Mouse (Mus musculus) lung, postnatal 0 days (tissue): ENCODE results near the gene Gm13289. TPM values are rescaled to one million over a fixed set of nuclear protein-coding genes. Genes with fewer than 3 reads are reported as not detected.
"Not testable (repeated sequence)": the region's sequence is repeated elsewhere in the genome, so short reads cannot be mapped to it uniquely, and the experiment has no call there.

ENCODE experiments used
- ATAC-seq: fragments of 200-750 bp; cut with Nextera tagmentation; 2 replicates; pipeline ENCODE4 v1.8.0; 2017; ENCODE audit warnings: moderate library complexity
- DNase-seq: peaks from one replicate; pipeline ENCODE4 v3.0.0-alpha.2; 2016; ENCODE audit warnings: low spot score
- H3K27ac ChIP-seq: fragments of 300-500 bp; sonication (generic); 2 replicates; pipeline ENCODE4 v1.5.1; 2014; ENCODE audit warnings: antibody characterized with exemption, mild to moderate bottlenecking, low read length, mixed read lengths
- H3K27me3 ChIP-seq: fragments of 300-500 bp; sonication (generic); replicated peaks from 2 replicates; pipeline ENCODE4 v1.6.1; 2014; ENCODE audit warnings: low read length, mixed read lengths; ENCODE audit not compliant: insufficient read depth
- H3K36me3 ChIP-seq: fragments of 300-500 bp; sonication (generic); 2 replicates; pipeline ENCODE4 v1.6.1; 2014; ENCODE audit warnings: low read length, mixed read lengths; ENCODE audit not compliant: insufficient read depth
- H3K4me1 ChIP-seq: fragments of 300-500 bp; sonication (generic); 2 replicates; pipeline ENCODE4 v1.6.1; 2014; ENCODE audit warnings: antibody characterized with exemption, low read depth, low read length, mixed read lengths; ENCODE audit not compliant: insufficient read depth
- H3K4me2 ChIP-seq: fragments of 300-500 bp; sonication (generic); replicated peaks from 2 replicates; pipeline ENCODE4 v1.6.1; 2014; ENCODE audit warnings: low read depth, mild to moderate bottlenecking, low read length, moderate library complexity, mixed read lengths
- H3K4me3 ChIP-seq: fragments of 300-500 bp; sonication (generic); 2 replicates; pipeline ENCODE4 v1.5.1; 2014; ENCODE audit warnings: low read depth, low read length
- H3K9ac ChIP-seq: fragments of 300-500 bp; sonication (generic); replicated peaks from 2 replicates; pipeline ENCODE4 v1.6.1; 2014; ENCODE audit warnings: low read depth, mild to moderate bottlenecking
- H3K9me3 ChIP-seq: fragments of 300-500 bp; sonication (generic); 2 replicates; pipeline ENCODE4 v1.6.1; 2016; ENCODE audit warnings: low read length, mixed read lengths
- CTCF ChIP-seq: IDR thresholded peaks from 2 replicates; pipeline ENCODE4 v1.5.1; 2016; ENCODE audit warnings: antibody characterized with exemption, mild to moderate bottlenecking
- EP300 ChIP-seq: IDR thresholded peaks from 2 replicates; pipeline ENCODE4 v1.6.1; 2016; ENCODE audit warnings: antibody characterized with exemption, mild to moderate bottlenecking, control low read depth
- WGBS: fragments of 180-500 bp; shearing (Covaris S2); extraction: QIAGEN DNeasy Blood & Tissue Kit; methylation state at CpG from one replicate; pipeline ENCODE4 v1.1.7; 2014; 5-methylcytosine and 5-hydroxymethylcytosine counted together
- polyA plus RNA-seq: library from polyadenylated mRNA; unstranded; fragments of >200 nt; fragmentation: Nextera tagmentation; extraction: Ambion mirVana; gene quantifications from 2 replicates; pipeline ENCODE4 v1.2.1, GENCODE M21; 2015

Gene Gm13289
- not detected in 2 replicates for polyA plus RNA-seq

GRCm38 (mm10) chr4:88776622-88777021 lies at the start of gene Gm13289:
Gm13289 (plus strand) TSS chr4:88776922.
- H3K9ac ChIP-seq, H3K4me1 ChIP-seq, H3K9me3 ChIP-seq, DNase-seq, ATAC-seq, H3K4me2 ChIP-seq, H3K27ac ChIP-seq, H3K4me3 ChIP-seq, H3K27me3 ChIP-seq, H3K36me3 ChIP-seq: not testable (repeated sequence)
- WGBS: no CpG with 5 or more reads among the region's 29 CpGs

- H3K9me3 ChIP-seq: no peaks in the 10 kb centered on the region
- no peak for TF ChIP-seq EP300
- TF ChIP-seq CTCF: peak; percentile 87
- H3K9ac ChIP-seq: no peak overlapping the region
- no peak overlapping the region for H3K4me2 ChIP-seq
- peak; percentile 36 for ATAC-seq
- no peaks in the 10 kb centered on the region for H3K36me3 ChIP-seq
- no peaks in the 10 kb centered on the region for H3K27me3 ChIP-seq
- WGBS: 0% methylated on average over 1 of the region's 1 CpGs
- no peak overlapping the region for H3K27ac ChIP-seq
- no peak overlapping the region for H3K4me3 ChIP-seq
- peak; percentile 81 for DNase-seq
- H3K4me1 ChIP-seq: no peaks in the 10 kb centered on the region
Observed at GRCm38 (mm10) chr4:88727324-88727723, 49.4 kb upstream of the Gm13289 start.

GRCm38 (mm10) chr4:88738480-88738879 lies 38.2 kb upstream of the Gm13289 start:
- peak; percentile 81 for DNase-seq

GRCm38 (mm10) chr4:88739036-88739435 lies 37.7 kb upstream of the Gm13289 start:
- H3K36me3 ChIP-seq: no peaks in the 10 kb centered on the region
- ATAC-seq (no peak), DNase-seq (no peak)
- H3K4me1 ChIP-seq: no peaks in the 10 kb centered on the region
- H3K4me3 ChIP-seq: no peak overlapping the region
- no peaks in the 10 kb centered on the region for H3K9me3 ChIP-seq
- WGBS: 84% methylated on average over 6 of the region's 6 CpGs
- no peak overlapping the region for H3K4me2 ChIP-seq
- no peak overlapping the region for H3K9ac ChIP-seq
- no peaks in the 10 kb centered on the region for H3K27me3 ChIP-seq
- H3K27ac ChIP-seq: no peak overlapping the region
- no peak for TF ChIP-seq EP300
- no peak for TF ChIP-seq CTCF

More at GRCm38 (mm10) chr4:88738480-88738879, 38.2 kb upstream of the Gm13289 start:
- Histone ChIP-seq H3K9me3 (no peaks in the 10 kb centered on the region), H3K27ac (no peak overlapping the region), H3K36me3 (no peaks in the 10 kb centered on the region), H3K27me3 (no peaks in the 10 kb centered on the region), H3K4me2 (no peak overlapping the region), H3K4me3 (no peak overlapping the region), H3K9ac (no peak overlapping the region), H3K4me1 (no peaks in the 10 kb centered on the region)
- 1% methylated on average over 2 of the region's 2 CpGs for WGBS
- ATAC-seq: peak; percentile 62
- no peak for TF ChIP-seq EP300
- TF ChIP-seq CTCF: peak; percentile 93

GRCm38 (mm10) chr4:88741426-88741825 lies 35.3 kb upstream of the Gm13289 start:
- Histone ChIP-seq H3K9ac (no peak overlapping the region), H3K27ac (no peak overlapping the region), H3K27me3 (no peaks in the 10 kb centered on the region), H3K4me2 (no peak overlapping the region), H3K4me1 (no peaks in the 10 kb centered on the region), H3K4me3 (no peak overlapping the region), H3K36me3 (no peaks in the 10 kb centered on the region), H3K9me3 (no peaks in the 10 kb centered on the region)
- ATAC-seq (no peak), DNase-seq (no peak)
- TF ChIP-seq EP300 (no peak), CTCF (no peak)
- WGBS: 80% methylated on average over 4 of the region's 4 CpGs

DNA sequence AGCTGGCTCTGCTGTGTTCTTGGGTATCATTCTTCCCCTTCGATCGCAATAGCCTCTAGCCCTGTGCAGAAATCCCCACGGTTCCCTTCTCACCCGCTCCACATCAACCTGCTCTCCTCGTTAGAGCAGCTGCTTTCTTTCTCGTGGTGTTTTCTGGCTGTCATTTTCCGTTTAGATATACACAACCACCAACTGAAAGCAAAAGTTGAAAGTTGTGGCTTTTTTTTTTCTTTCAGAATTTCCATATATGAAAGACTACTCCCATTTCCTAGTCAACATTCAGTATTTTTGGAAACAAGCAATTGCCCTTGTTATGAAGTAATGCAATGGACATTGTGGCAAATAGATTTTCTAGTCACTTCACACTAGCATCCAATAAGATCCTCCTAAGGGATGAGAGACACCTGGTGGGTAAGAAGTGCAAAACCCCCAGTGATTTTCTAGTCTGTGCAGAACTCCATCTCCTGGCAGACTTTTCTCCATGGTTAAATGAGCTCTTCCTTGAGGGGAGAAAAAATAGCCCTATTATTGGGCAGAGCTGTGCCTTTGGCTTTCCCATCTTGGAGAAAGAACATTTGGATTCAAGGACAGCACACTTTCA lies 33.9 kb upstream of the Gm13289 start:
- ATAC-seq (no peak), DNase-seq (no peak)
- no peaks in the 10 kb centered on the region for H3K4me1 ChIP-seq
- H3K36me3 ChIP-seq: no peaks in the 10 kb centered on the region
- H3K27me3 ChIP-seq: no peaks in the 10 kb centered on the region
- H3K4me3 ChIP-seq: no peak overlapping the region
- no peak overlapping the region for H3K9ac ChIP-seq
- H3K27ac ChIP-seq: no peak overlapping the region
- TF ChIP-seq EP300: no peak
- peak; percentile 35 for TF ChIP-seq CTCF
- WGBS: 61% methylated on average over 7 of the region's 7 CpGs
- no peak overlapping the region for H3K4me2 ChIP-seq
- H3K9me3 ChIP-seq: no peaks in the 10 kb centered on the region

- Histone ChIP-seq H3K27ac (no peak overlapping the region), H3K4me3 (no peak overlapping the region), H3K36me3 (no peaks in the 10 kb centered on the region), H3K4me1 (no peaks in the 10 kb centered on the region), H3K9ac (no peak overlapping the region), H3K27me3 (no peaks in the 10 kb centered on the region), H3K4me2 (no peak overlapping the region), H3K9me3 (no peaks in the 10 kb centered on the region)
- TF ChIP-seq CTCF (peak; percentile 26; the same call in 1 of the 2 replicates), EP300 (no peak)
- no peak for DNase-seq
- WGBS: 58% methylated on average over 3 of the region's 3 CpGs
- no peak for ATAC-seq
Observed at GRCm38 (mm10) chr4:88744207-88744606, 32.5 kb upstream of the Gm13289 start.
